Mouse (Mus musculus): ENCODE results near the gene Dock11.
A peak's percentile ranks its signal among the peaks of the same experiment; 100 is the strongest.

Dock11 gene

GRCm38 (mm10) chrX:35950135-35950534, 61.5 kb downstream of the Dock11 start:
- DNase-seq (ENCODE audit: low read depth, low spot score): no peak

- no peak for DNase-seq (ENCODE audit: low read depth, low spot score)
Measured at GRCm38 (mm10) chrX:35951945-35952344, 63.3 kb downstream of the Dock11 start.

GRCm38 (mm10) chrX:35952521-35953095, 64.0 kb downstream of the Dock11 start:
- peak; percentile 42 for DNase-seq (ENCODE audit: low read depth, low spot score)

- no peak for DNase-seq (ENCODE audit: low read depth, low spot score)
Measured at GRCm38 (mm10) chrX:35956236-35956635, 67.6 kb downstream of the Dock11 start.

- DNase-seq (ENCODE audit: low read depth, low spot score): no peak
Measured at GRCm38 (mm10) chrX:35963087-35963486, 74.5 kb downstream of the Dock11 start.

- DNase-seq (ENCODE audit: low read depth, low spot score): no peak
Measured at GRCm38 (mm10) chrX:35969276-35969675, 80.6 kb downstream of the Dock11 start.

GRCm38 (mm10) chrX:35976657-35977056, 88.0 kb downstream of the Dock11 start:
- no peak for DNase-seq (ENCODE audit: low read depth, low spot score)

GRCm38 (mm10) chrX:35987981-35988380, 99.3 kb downstream of the Dock11 start:
- DNase-seq (ENCODE audit: low read depth, low spot score): no peak

GRCm38 (mm10) chrX:35990508-35991095, 102.0 kb downstream of the Dock11 start:
- DNase-seq (ENCODE audit: low read depth, low spot score): no peak

GRCm38 (mm10) chrX:35994226-35994625, 105.6 kb downstream of the Dock11 start:
- no peak for DNase-seq (ENCODE audit: low read depth, low spot score)

- peak; percentile 62 for DNase-seq (ENCODE audit: low read depth, low spot score)
Measured at GRCm38 (mm10) chrX:35997004-35997403, 108.4 kb downstream of the Dock11 start.

GRCm38 (mm10) chrX:35997793-35998419, 109.3 kb downstream of the Dock11 start:
- DNase-seq (ENCODE audit: low read depth, low spot score): no peak

- DNase-seq (ENCODE audit: low read depth, low spot score): no peak
Measured at GRCm38 (mm10) chrX:36025651-36026050, 137.0 kb downstream of the Dock11 start.

- no peak for DNase-seq (ENCODE audit: low read depth, low spot score)
Measured at GRCm38 (mm10) chrX:36031113-36031512, 142.5 kb downstream of the Dock11 start.

GRCm38 (mm10) chrX:36034045-36034444, 145.4 kb downstream of the Dock11 start:
- no peak for DNase-seq (ENCODE audit: low read depth, low spot score)

- DNase-seq (ENCODE audit: low read depth, low spot score): no peak
Measured at GRCm38 (mm10) chrX:36045731-36046130, 157.1 kb downstream of the Dock11 start.

GRCm38 (mm10) chrX:36047451-36047850, 158.8 kb downstream of the Dock11 start:
- peak; percentile 59 for DNase-seq (ENCODE audit: low read depth, low spot score)

GRCm38 (mm10) chrX:36050312-36050711, 161.7 kb downstream of the Dock11 start:
- DNase-seq (ENCODE audit: low read depth, low spot score): peak; percentile 60

GRCm38 (mm10) chrX:36073997-36074396, 185.4 kb downstream of the Dock11 start:
- no peak for DNase-seq (ENCODE audit: low read depth, low spot score)

GRCm38 (mm10) chrX:36077164-36077563, 188.5 kb downstream of the Dock11 start:
- peak; percentile 51 for DNase-seq (ENCODE audit: low read depth, low spot score)

GRCm38 (mm10) chrX:36082917-36083316, 194.3 kb downstream of the Dock11 start:
- peak; percentile 77 for DNase-seq (ENCODE audit: low read depth, low spot score)

GRCm38 (mm10) chrX:36088464-36089256, 200.0 kb downstream of the Dock11 start:
- DNase-seq (ENCODE audit: low read depth, low spot score): no peak

Data from 3T3-L1 (cell line).